Mouse (Mus musculus): ENCODE measurements around the gene Mfsd6. TPM values are rescaled to one million over a fixed set of nuclear protein-coding genes. Genes with fewer than 3 reads are reported as not detected.

Mfsd6 gene
- polyA plus RNA-seq (2015; fragmentation: Illumina TruSeq; extraction: RNeasy Lipid Tissue Mini Kit (QIAGEN cat#74804); ENCODE audit: insufficient read depth, low read depth, low replicate concordance) = 6.6 TPM

GRCm38 (mm10) chr1:52727056-52727900, at the start of gene Mfsd6:
Gene Mfsd6 (minus strand): TSS chr1:52727462.

DNA sequence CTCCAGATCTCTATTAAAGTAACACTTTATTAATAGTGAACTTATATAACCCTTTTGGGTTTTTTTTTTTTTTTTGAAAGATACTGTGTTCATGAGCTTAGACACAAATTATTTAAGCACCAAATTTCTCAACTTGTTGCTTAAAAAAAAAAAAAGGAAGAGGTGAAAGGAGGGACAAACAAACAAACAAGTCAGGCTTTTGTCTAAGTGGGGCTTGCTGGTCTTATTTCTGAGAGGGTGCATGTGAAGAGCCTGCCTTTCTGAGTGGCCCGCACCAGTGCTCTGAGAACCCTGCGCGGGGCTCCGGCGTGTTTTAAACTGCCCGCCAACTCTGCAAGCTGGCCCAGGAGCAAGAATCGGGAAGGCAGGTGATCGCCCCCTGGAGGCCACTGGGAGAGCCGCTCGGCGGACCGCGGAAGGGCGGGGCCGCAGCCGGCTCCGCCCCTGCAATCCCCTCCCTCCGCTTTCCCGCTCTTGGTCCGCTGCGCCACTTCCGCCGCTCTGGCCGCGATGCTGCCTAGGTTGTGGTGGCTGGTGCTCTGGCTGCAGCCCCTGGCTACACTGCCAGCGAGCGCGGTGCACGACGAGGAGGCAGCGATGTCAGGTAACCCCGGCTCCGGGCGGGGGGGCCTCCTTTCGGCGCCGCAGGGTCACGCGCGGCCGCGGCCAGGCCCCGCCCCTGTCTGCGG, 96.9 kb downstream of the Mfsd6 start, which contains the start of gene Nemp2:
Nemp2 (plus strand) TSS at position 456 of the 689 bp plus-strand sequence.

Other genes with a start within 250 kb of the Mfsd6 start
- gene Nab1, start 226.8 kb downstream of the Mfsd6 start, polyA plus RNA-seq (2015; fragmentation: Illumina TruSeq; extraction: RNeasy Lipid Tissue Mini Kit (QIAGEN cat#74804); ENCODE audit: insufficient read depth, low read depth, low replicate concordance) = 9.3 TPM
- gene Nemp2, start 96.8 kb downstream of the Mfsd6 start, polyA plus RNA-seq (2015; fragmentation: Illumina TruSeq; extraction: RNeasy Lipid Tissue Mini Kit (QIAGEN cat#74804); ENCODE audit: insufficient read depth, low read depth, low replicate concordance) = 0.74 TPM
- 8.8 TPM for gene Inpp1, start 90.2 kb upstream of the Mfsd6 start, polyA plus RNA-seq (2015; fragmentation: Illumina TruSeq; extraction: RNeasy Lipid Tissue Mini Kit (QIAGEN cat#74804); ENCODE audit: insufficient read depth, low read depth, low replicate concordance)
- gene Hibch, start 117.5 kb upstream of the Mfsd6 start, polyA plus RNA-seq (2015; fragmentation: Illumina TruSeq; extraction: RNeasy Lipid Tissue Mini Kit (QIAGEN cat#74804); ENCODE audit: insufficient read depth, low read depth, low replicate concordance) = 10.7 TPM